Mouse (Mus musculus) cerebellum, adult 2 months (tissue): ENCODE measurements at regions not wholly inside any gene's neighbourhood (a gene's known extent, or its start where the extent isn't known, plus 50 kb on each side); places are given as distances from the start of the nearest gene placed in this dataset.

Source experiments
- DNase-seq, 2 experiments: peaks; one replicate each; pipeline ENCODE4 v3.0.0; 2021
- H3K27ac ChIP-seq: fragments of 200-500 bp; 2 replicates; pipeline ENCODE4 v1.5.1; 2012; ENCODE audit warnings: low read length, control low read depth, inconsistent platforms; ENCODE audit not compliant: insufficient read depth
- H3K27me3 ChIP-seq: fragments of 200-500 bp; 2 replicates; pipeline ENCODE4 v1.6.1; 2012; ENCODE audit warnings: inconsistent platforms, mild to moderate bottlenecking, low read length, moderate library complexity; ENCODE audit not compliant: control insufficient read depth, insufficient read depth
- H3K4me1 ChIP-seq: fragments of 200-500 bp; 2 replicates; pipeline ENCODE4 v1.6.1; 2011; ENCODE audit warnings: low read length; ENCODE audit not compliant: control insufficient read depth, insufficient read depth
- H3K4me3 ChIP-seq: fragments of 200-500 bp; replicated peaks from 2 replicates; pipeline ENCODE3; 2011; ENCODE audit warnings: mild to moderate bottlenecking, low read depth, low read length, control low read depth; ENCODE audit not compliant: insufficient read depth
- CTCF ChIP-seq: fragments of 200-500 bp; IDR thresholded peaks from 2 replicates; pipeline ENCODE4 v1.5.1; 2011; ENCODE audit warnings: low read depth, mild to moderate bottlenecking, control low read depth, low read length, moderate library complexity, borderline replicate concordance; ENCODE audit not compliant: insufficient read depth
- POLR2A ChIP-seq: fragments of 200-500 bp; IDR thresholded peaks from 2 replicates; pipeline ENCODE4 v1.6.1; 2011; ENCODE audit warnings: low read length, control low read depth, borderline replicate concordance; ENCODE audit not compliant: insufficient read depth
- WGBS: fragments of 180-500 bp; shearing (Covaris S2); methylation state at CpG from one replicate; pipeline ENCODE4 v1.1.7; 2018; 5-methylcytosine and 5-hydroxymethylcytosine counted together

GRCm38 (mm10) chr13:6027207-6027606 lies 165.9 kb downstream of the Klf6 start:
- 92% methylated on average over 4 of the region's 4 CpGs for WGBS
- DNase-seq, result no peak
- no peaks in the 10 kb centered on the region for H3K27me3 ChIP-seq
- H3K4me3 ChIP-seq, result no peak overlapping the region
- no peak overlapping the region for H3K27ac ChIP-seq
- no peak for TF ChIP-seq CTCF
- no peak for TF ChIP-seq POLR2A
- H3K4me1 ChIP-seq, result no peaks in the 10 kb centered on the region

DNA sequence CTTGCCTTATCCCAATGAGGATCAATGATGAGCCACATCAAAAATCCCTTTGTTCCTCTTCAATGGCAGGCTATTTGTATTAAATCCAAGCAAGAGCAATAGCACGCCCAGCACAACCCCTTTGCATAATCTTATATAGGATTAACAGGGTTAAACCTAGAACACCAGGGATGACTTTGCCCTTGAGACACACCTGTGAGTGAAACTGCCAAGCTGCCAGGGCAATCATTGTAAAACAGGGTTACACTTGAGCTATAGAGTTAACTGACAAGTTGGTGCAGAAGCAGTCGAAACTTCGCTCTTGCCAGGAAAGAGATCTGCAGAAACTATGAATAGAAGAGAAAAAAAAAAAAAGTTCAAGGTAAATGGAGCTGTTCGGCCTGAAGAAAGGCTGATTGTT lies 167.6 kb downstream of the Klf6 start:
- H3K4me3 ChIP-seq, result no peak overlapping the region
- 70% methylated on average over 4 of the region's 4 CpGs for WGBS
- no peak overlapping the region for H3K27ac ChIP-seq
- no peaks in the 10 kb centered on the region for H3K4me1 ChIP-seq
- DNase-seq, result no peak
- TF ChIP-seq POLR2A (no peak), CTCF (no peak)
- no peaks in the 10 kb centered on the region for H3K27me3 ChIP-seq

DNA sequence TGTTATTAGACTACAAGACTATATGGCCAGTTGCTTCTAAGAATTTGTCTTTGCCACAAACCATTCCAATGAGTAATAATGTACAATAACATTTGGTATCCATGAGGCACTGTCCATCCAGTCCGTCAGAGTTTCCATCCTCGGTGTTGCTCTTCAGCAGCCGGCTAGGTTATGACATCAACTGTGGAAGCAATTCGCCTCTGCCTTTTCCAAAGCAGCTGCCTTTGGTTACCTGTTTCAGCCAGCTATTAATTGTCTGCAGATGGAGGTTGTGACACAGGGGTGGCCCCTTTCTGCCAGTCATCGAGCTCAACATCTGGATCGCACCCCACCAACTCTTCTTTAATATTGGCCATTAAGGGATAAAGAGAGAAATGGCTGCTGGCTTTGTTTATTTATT lies 168.2 kb downstream of the Klf6 start:
- no peaks in the 10 kb centered on the region for H3K27me3 ChIP-seq
- H3K4me1 ChIP-seq, result no peaks in the 10 kb centered on the region
- no peak for DNase-seq
- 93% methylated on average over 6 of the region's 6 CpGs for WGBS
- no peak for TF ChIP-seq POLR2A
- TF ChIP-seq CTCF, result no peak
- H3K27ac ChIP-seq, result no peak overlapping the region
- H3K4me3 ChIP-seq, result no peak overlapping the region

GRCm38 (mm10) chr13:6030128-6030527 lies 168.8 kb downstream of the Klf6 start:
- no peak overlapping the region for H3K27ac ChIP-seq
- no peaks in the 10 kb centered on the region for H3K4me1 ChIP-seq
- TF ChIP-seq CTCF (no peak), POLR2A (no peak)
- no peak overlapping the region for H3K4me3 ChIP-seq
- WGBS, result 78% methylated on average over 2 of the region's 2 CpGs
- H3K27me3 ChIP-seq, result no peaks in the 10 kb centered on the region
- DNase-seq, result no peak

DNA sequence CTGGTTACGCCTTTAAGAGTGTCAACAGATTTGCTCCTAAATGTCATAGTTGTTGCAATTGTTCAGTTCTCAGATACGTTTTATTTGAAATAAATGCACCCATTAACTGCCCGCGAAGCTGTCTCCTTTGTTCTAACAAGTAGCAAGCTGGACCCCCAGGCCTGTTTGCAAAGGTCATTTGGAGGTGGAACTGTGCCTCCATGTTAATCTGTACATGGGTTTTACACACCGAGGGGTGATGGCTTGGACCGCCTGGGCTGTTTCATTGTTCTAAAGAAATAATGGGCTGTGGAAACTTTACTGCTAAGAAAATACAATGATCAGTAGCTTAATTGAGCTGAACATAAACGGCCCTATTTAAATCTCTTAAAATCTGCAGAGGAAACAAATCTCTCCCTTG lies 178.8 kb downstream of the Klf6 start:
- Histone ChIP-seq H3K4me3 (no peak overlapping the region), H3K27ac (no peak overlapping the region), H3K27me3 (no peaks in the 10 kb centered on the region), H3K4me1 (no peaks in the 10 kb centered on the region)
- WGBS, result 56% methylated on average over 7 of the region's 7 CpGs
- DNase-seq, result no peak
- TF ChIP-seq POLR2A, result no peak
- TF ChIP-seq CTCF, result no peak

DNA sequence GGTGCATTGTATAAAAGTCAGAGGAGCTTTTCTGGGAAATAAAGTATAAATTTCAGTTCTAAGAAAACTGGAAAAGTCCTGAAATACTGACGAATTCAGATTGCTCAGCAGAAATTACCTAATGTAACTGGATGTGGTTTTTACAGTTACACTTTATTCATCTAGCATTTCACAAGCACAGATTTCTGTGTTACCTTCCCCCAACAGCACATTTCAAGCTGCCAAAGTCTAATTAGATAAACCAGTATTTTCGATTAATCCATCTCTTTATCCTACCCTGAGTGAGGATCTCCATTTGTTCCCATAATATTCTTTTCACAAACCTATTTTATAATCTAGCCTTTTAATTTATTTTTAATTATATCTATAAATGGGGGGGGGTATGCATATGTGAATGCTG lies 179.4 kb downstream of the Klf6 start:
- DNase-seq, result no peak
- TF ChIP-seq POLR2A (no peak), CTCF (no peak)
- H3K4me1 ChIP-seq, result no peaks in the 10 kb centered on the region
- 87% methylated on average over 2 of the region's 2 CpGs for WGBS
- no peak overlapping the region for H3K4me3 ChIP-seq
- H3K27ac ChIP-seq, result no peak overlapping the region
- H3K27me3 ChIP-seq, result no peaks in the 10 kb centered on the region

GRCm38 (mm10) chr13:6042495-6042894 lies 181.2 kb downstream of the Klf6 start:
- TF ChIP-seq CTCF (no peak), POLR2A (no peak)
- Histone ChIP-seq H3K27me3 (no peaks in the 10 kb centered on the region), H3K27ac (no peak overlapping the region), H3K4me1 (no peaks in the 10 kb centered on the region), H3K4me3 (no peak overlapping the region)
- WGBS, result 79% methylated on average over 6 of the region's 6 CpGs
- no peak for DNase-seq

DNA sequence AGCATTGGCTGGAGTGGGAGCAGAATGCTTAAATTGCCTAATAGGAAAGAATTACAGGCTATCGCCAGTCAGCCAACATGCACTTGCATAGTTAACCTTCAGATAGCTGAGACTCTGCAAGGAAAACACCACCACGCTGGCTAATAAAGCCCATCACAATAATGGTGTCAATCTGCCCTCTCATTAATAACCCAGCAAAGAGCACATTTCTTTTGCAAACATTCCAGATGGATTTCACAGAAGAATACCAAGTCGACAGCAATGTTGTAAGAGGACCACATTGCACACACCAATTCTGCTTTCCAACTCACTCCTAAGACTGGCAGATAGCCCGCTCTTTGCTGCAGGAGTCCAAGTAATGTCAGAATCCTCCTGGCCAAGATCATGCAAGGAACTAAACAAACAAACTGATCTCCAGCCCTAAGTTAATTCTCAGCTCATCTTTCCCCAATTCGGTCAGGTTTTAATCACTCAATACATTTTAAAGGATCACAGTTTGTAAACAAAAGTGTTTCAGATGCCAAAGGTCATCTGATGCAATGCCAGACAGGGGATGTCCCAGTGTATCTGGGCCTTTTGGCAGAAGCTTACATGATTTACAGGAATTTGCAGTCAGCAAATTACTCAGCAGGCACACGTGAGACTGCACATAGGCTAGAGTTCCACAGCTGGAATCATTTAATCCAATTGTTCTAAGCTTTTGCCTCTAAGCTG lies 198.4 kb downstream of the Klf6 start:
- Histone ChIP-seq H3K27me3 (no peaks in the 10 kb centered on the region), H3K4me3 (no peak overlapping the region), H3K27ac (no peak overlapping the region), H3K4me1 (no peaks in the 10 kb centered on the region; the same call in 1 of the 2 replicates)
- WGBS, result 12% methylated on average over 6 of the region's 6 CpGs
- TF ChIP-seq CTCF (no peak), POLR2A (no peak)
- DNase-seq, result peak in 1 of 2 experiments; percentile 2
